Mouse (Mus musculus): Measurements from ENCODE around the gene Nmral1.

GRCm38 (mm10) chr16:4682628-4683179 lies 36.5 kb downstream of the Nmral1 start:
- TF ChIP-seq POLR2A (IDR thresholded peaks at IDR 0.05; ENCODE audit: control insufficient read depth, low read depth, low read length) = no peak
- no peak for TF ChIP-seq CTCF (IDR thresholded peaks at IDR 0.05; ENCODE audit: control insufficient read depth, insufficient read depth, insufficient replicate concordance, low read depth, low read length)
